Mouse (Mus musculus) intestine, embryonic 16.5 days (tissue): Measurements from ENCODE around the gene Fnbp1l. TPM values are rescaled to one million over a fixed set of nuclear protein-coding genes. Genes with fewer than 3 reads are reported as not detected.
A peak's percentile ranks its signal among the peaks of the same experiment; 100 is the strongest.

Experiments used
- ATAC-seq: fragments of 200-750 bp; cut with Nextera tagmentation; 2 replicates; pipeline ENCODE4 v1.8.0; 2017; ENCODE audit warnings: moderate TSS enrichment, moderate library complexity
- H3K27ac ChIP-seq: fragments of 300-500 bp; sonication (generic); 2 replicates; pipeline ENCODE4 v1.5.1; 2014; ENCODE audit warnings: mild to moderate bottlenecking, low read length
- H3K27me3 ChIP-seq: fragments of 300-500 bp; sonication (generic); replicated peaks from 2 replicates; pipeline ENCODE4 v1.6.1; 2014; ENCODE audit warnings: low read length, control low read depth, mixed read lengths; ENCODE audit not compliant: control insufficient read depth, insufficient read depth
- H3K36me3 ChIP-seq: fragments of 300-500 bp; sonication (generic); 2 replicates; pipeline ENCODE4 v1.6.1; 2014; ENCODE audit warnings: low read length, control low read depth; ENCODE audit not compliant: control insufficient read depth, insufficient read depth
- H3K4me1 ChIP-seq: fragments of 300-500 bp; sonication (generic); 2 replicates; pipeline ENCODE4 v1.6.1; 2014; ENCODE audit warnings: low read length, control low read depth, mixed read lengths; ENCODE audit not compliant: control insufficient read depth, insufficient read depth
- H3K4me2 ChIP-seq: fragments of 300-500 bp; sonication (generic); 2 replicates; pipeline ENCODE4 v1.6.1; 2014; ENCODE audit warnings: low read depth, low read length, control low read depth
- H3K4me3 ChIP-seq: fragments of 300-500 bp; sonication (generic); 2 replicates; pipeline ENCODE4 v1.5.1; 2014; ENCODE audit warnings: mild to moderate bottlenecking, low read length
- H3K9ac ChIP-seq: fragments of 300-500 bp; sonication (generic); 2 replicates; pipeline ENCODE4 v1.6.1; 2014; ENCODE audit warnings: low read depth, low read length
- H3K9me3 ChIP-seq: fragments of 300-500 bp; sonication (generic); 2 replicates; pipeline ENCODE4 v1.6.1; 2016; ENCODE audit warnings: low read length, control low read depth; ENCODE audit not compliant: control insufficient read depth
- WGBS: fragments of 180-500 bp; shearing (Covaris S2); extraction: QIAGEN DNeasy Blood & Tissue Kit; methylation state at CpG from one replicate; pipeline ENCODE4 v1.1.7; 2014; 5-methylcytosine and 5-hydroxymethylcytosine counted together
- polyA plus RNA-seq: library from polyadenylated mRNA; unstranded; fragments of >200 nt; fragmentation: Nextera tagmentation; extraction: Ambion mirVana; gene quantifications from 2 replicates; pipeline ENCODE4 v1.2.1, GENCODE M21; 2015

Gene Fnbp1l
- polyA plus RNA-seq, 1 experiment from 2014 or later: 29.6 TPM

- ATAC-seq: no peak
- no peak overlapping the region for H3K4me2 ChIP-seq
- H3K9me3 ChIP-seq: no peaks in the 10 kb centered on the region
- no peak overlapping the region for H3K27ac ChIP-seq
- no peak overlapping the region for H3K9ac ChIP-seq
- no peaks in the 10 kb centered on the region for H3K4me1 ChIP-seq
- H3K36me3 ChIP-seq: no peaks in the 10 kb centered on the region
- H3K4me3 ChIP-seq: no peak overlapping the region
- 78% methylated on average over 4 of the region's 4 CpGs for WGBS
- no peaks in the 10 kb centered on the region for H3K27me3 ChIP-seq
These were observed 72.0 kb downstream of the Fnbp1l start for GRCm38 (mm10) chr3:122547469-122547868.

DNA sequence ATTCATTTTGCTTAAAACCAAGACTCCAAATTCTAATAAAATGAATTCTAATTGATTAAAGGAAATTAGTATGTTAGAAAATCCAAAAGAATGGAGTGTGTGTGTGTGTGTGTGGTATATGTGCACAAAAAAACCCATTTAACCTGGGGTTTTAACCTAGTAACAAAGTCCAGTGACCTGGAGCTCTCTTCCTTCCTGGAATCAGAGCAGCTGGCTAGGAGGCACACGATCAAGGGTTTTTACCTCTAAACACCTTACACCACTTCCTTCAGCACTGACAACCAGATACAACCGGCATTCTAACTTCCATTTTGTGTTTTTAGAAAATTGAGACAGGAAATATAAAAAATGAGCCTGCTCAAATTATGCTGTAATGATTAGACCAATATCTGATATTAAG lies 74.2 kb downstream of the Fnbp1l start:
- 79% methylated on average over 2 of the region's 2 CpGs for WGBS
- no peak for ATAC-seq
- H3K9me3 ChIP-seq: no peaks in the 10 kb centered on the region
- H3K4me1 ChIP-seq: no peaks in the 10 kb centered on the region
- H3K36me3 ChIP-seq: no peaks in the 10 kb centered on the region
- no peak overlapping the region for H3K9ac ChIP-seq
- no peak overlapping the region for H3K4me3 ChIP-seq
- H3K4me2 ChIP-seq: no peak overlapping the region
- no peak overlapping the region for H3K27ac ChIP-seq
- no peaks in the 10 kb centered on the region for H3K27me3 ChIP-seq

DNA sequence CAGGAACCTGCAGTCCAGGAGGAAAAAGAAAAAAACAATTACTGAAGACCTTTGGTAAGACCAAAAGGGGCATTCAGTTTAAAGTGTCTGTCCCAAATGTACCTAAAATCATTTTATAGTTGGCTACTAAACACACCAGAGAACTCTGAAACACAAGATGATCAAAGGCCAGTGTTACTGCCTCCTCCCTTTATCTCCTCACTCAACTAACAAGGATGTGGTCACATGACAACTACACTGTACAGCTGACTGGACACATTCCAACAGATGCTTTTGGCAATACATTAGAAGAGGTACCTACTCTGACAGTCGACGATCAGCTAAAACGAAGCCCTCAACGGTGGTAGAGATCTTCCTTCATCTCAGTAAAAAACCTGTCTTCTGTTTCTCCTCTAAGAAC lies 78.6 kb downstream of the Fnbp1l start:
- Histone ChIP-seq H3K4me3 (no peak overlapping the region), H3K4me1 (no peaks in the 10 kb centered on the region), H3K36me3 (0 out of 2 replicates have a peak, but pooled peaks cover 2% of the 10 kb centered on the region), H3K4me2 (no peak overlapping the region), H3K27me3 (no peaks in the 10 kb centered on the region), H3K9me3 (no peaks in the 10 kb centered on the region), H3K9ac (no peak overlapping the region), H3K27ac (no peak overlapping the region)
- 0 out of 2 replicates have a peak, but pooled peaks have one; percentile 31 for ATAC-seq
- WGBS: 70% methylated on average over 4 of the region's 4 CpGs

DNA sequence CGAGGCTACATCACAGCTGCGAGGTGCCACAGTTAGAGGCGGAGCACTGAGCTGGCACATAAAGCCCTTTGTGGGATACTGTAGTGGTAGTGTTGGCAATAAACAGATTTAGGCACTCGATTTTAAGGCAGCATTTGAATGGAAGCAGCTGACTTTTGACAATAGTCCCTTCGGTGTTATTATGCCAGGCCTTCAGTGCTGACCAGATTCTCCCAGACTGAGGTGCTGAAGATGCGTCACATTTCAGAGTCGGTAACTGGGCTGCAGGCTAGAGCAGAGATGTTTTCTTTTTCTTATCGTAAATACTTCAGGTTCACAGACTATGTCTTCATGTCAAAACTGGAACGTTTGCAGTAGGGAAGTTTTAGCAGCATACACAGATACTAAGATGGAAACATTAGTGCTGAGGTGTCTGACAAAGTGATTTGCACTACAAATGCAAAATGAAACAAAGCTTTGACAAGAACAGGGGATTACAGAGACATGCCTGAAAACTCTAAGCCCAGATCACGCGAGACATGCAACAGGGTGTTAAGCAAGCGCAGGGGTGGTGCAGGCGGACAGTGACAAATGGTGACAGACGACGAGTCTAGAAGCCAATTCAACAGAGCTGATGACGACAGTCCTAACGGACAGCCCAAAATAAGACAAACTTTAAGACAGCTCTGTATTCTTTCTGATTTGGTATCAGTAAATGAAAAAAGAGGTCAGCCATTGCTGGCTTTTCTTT lies 79.4 kb downstream of the Fnbp1l start:
- WGBS: 81% methylated on average over 17 of the region's 17 CpGs
- Histone ChIP-seq H3K9ac (no peak overlapping the region), H3K9me3 (no peaks in the 10 kb centered on the region), H3K4me2 (no peak overlapping the region), H3K27ac (no peak overlapping the region), H3K4me1 (no peaks in the 10 kb centered on the region), H3K4me3 (no peak overlapping the region), H3K27me3 (no peaks in the 10 kb centered on the region), H3K36me3 (0 out of 2 replicates have a peak, but pooled peaks cover 2% of the 10 kb centered on the region)
- ATAC-seq: no peak

GRCm38 (mm10) chr3:122538851-122539250 lies 80.7 kb downstream of the Fnbp1l start:
- Histone ChIP-seq H3K4me3 (no peak overlapping the region), H3K36me3 (0 out of 2 replicates have a peak, but pooled peaks cover 2% of the 10 kb centered on the region), H3K9ac (no peak overlapping the region), H3K27me3 (no peaks in the 10 kb centered on the region), H3K27ac (no peak overlapping the region), H3K4me1 (no peaks in the 10 kb centered on the region), H3K9me3 (no peaks in the 10 kb centered on the region), H3K4me2 (no peak overlapping the region)
- ATAC-seq: no peak
- WGBS: 82% methylated on average over 2 of the region's 2 CpGs

GRCm38 (mm10) chr3:122535938-122536703 lies 83.4 kb downstream of the Fnbp1l start:
- Histone ChIP-seq H3K36me3 (0 out of 2 replicates have a peak, but pooled peaks cover 2% of the 10 kb centered on the region), H3K9me3 (no peaks in the 10 kb centered on the region), H3K4me1 (no peaks in the 10 kb centered on the region), H3K4me3 (no peak overlapping the region), H3K27ac (no peak overlapping the region), H3K9ac (no peak overlapping the region), H3K27me3 (no peaks in the 10 kb centered on the region), H3K4me2 (no peak overlapping the region)
- 83% methylated on average over 8 of the region's 8 CpGs for WGBS
- peak; percentile 64; the same call in 1 of the 2 replicates for ATAC-seq

DNA sequence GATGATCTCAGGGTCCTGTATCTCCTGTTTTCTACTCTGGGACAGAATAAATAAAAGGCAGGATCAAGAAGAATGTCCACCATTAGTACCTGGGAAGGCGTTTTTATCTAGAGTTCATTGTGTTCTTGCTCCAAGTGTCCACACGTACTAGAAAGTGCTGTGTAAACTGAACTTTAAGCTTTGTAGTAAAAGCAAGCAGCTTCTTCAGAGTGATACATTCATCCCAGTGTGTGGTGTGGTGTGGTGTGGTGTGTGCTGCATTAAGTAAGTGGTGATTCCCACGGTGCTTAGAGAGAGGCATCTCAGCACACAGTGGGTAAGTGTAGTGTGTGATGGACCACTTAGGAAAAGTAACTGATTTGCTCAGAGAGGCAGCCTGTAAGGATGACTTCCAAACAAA lies 91.0 kb downstream of the Fnbp1l start:
- no peaks in the 10 kb centered on the region for H3K27me3 ChIP-seq
- H3K9me3 ChIP-seq: no peaks in the 10 kb centered on the region
- no peaks in the 10 kb centered on the region for H3K4me1 ChIP-seq
- no peak overlapping the region for H3K4me2 ChIP-seq
- no peak overlapping the region for H3K27ac ChIP-seq
- peaks cover 6% of the 10 kb centered on the region; the same call in 1 of the 2 replicates for H3K36me3 ChIP-seq
- peak; percentile 63 for ATAC-seq
- no peak overlapping the region for H3K9ac ChIP-seq
- no peak overlapping the region for H3K4me3 ChIP-seq
- WGBS: 66% methylated on average over 3 of the region's 3 CpGs

DNA sequence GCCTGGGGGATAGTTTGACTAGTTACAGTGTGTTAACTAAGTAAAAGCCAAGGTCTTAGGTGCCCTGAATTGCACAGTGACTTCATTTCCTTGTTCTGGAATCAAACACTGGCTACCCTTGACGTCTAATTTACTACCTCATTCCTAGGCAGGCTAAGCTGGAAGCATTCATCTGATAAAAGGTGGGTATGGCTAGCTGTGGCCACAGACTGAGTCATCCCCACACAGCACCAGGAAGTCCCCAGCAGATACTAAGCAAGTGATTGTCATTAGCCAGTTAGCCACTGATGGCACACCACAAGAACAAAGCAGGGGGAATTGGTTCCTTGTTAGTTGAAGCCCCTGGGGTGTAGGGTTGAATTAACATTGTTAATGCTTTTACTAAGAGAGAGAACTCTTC lies 98.2 kb downstream of the Fnbp1l start:
- Histone ChIP-seq H3K4me3 (no peak overlapping the region), H3K27me3 (no peaks in the 10 kb centered on the region), H3K9me3 (no peaks in the 10 kb centered on the region), H3K4me1 (peaks cover 27% of the 10 kb centered on the region), H3K4me2 (no peak overlapping the region), H3K9ac (no peak overlapping the region), H3K27ac (0 out of 2 replicates have a peak overlapping the region, but pooled peaks have one; percentile 36), H3K36me3 (0 out of 2 replicates have a peak, but pooled peaks cover 3% of the 10 kb centered on the region)
- 31% methylated on average over 1 of the region's 1 CpGs for WGBS
- ATAC-seq: peak; percentile 36; the same call in 1 of the 2 replicates

DNA sequence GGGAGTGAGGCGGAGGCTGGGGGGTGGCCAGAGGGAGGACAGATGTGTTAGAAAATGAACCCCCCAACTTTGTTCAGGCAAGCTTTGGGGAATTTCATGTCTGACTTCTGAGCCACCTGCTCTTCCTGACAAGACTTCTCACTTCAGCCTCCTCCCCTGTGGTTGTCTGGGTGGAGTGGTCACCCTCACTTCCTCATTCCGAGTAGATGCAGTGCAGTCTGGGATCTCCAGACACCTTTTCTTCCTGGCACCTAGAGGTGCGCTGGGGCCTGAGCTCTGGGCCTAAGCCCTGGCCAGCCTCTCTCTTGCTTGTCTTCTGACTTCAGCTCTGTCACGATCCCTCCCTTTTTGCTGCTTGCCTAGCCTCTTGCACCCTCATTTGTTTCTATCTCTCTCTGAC lies 98.6 kb downstream of the Fnbp1l start:
- Histone ChIP-seq H3K4me1 (peaks cover 32% of the 10 kb centered on the region), H3K4me3 (no peak overlapping the region), H3K27me3 (no peaks in the 10 kb centered on the region), H3K36me3 (0 out of 2 replicates have a peak, but pooled peaks cover 3% of the 10 kb centered on the region), H3K4me2 (no peak overlapping the region), H3K9ac (no peak overlapping the region), H3K27ac (0 out of 2 replicates have a peak overlapping the region, but pooled peaks have one; percentile 36), H3K9me3 (no peaks in the 10 kb centered on the region)
- WGBS: 86% methylated on average over 4 of the region's 4 CpGs
- no peak for ATAC-seq
